Mouse (Mus musculus) heart, embryonic 16.5 days (tissue): ENCODE data around the gene Mfsd5. TPM values are rescaled to one million over a fixed set of nuclear protein-coding genes. Genes with fewer than 3 reads are reported as not detected.

Experiments used
- ATAC-seq: fragments of 200-750 bp; cut with Nextera tagmentation; replicated peaks from 2 replicates; pipeline ENCODE4 v1.8.0; 2017; ENCODE audit warnings: moderate number of reproducible peaks; ENCODE audit not compliant: insufficient read depth, low FRiP score; ENCODE audit errors: extremely low read depth
- H3K27ac ChIP-seq: fragments of 300-500 bp; sonication (generic); 2 replicates; pipeline ENCODE4 v1.5.1; 2014; ENCODE audit warnings: mild to moderate bottlenecking, low read length, control low read depth, moderate library complexity
- H3K27me3 ChIP-seq: fragments of 300-500 bp; sonication (generic); 2 replicates; pipeline ENCODE4 v1.6.1; 2014; ENCODE audit warnings: low read length, mixed read lengths; ENCODE audit not compliant: control insufficient read depth, insufficient read depth
- H3K36me3 ChIP-seq: fragments of 300-500 bp; sonication (generic); 2 replicates; pipeline ENCODE4 v1.6.1; 2014; ENCODE audit not compliant: control insufficient read depth, insufficient read depth
- H3K4me1 ChIP-seq: fragments of 300-500 bp; sonication (generic); 2 replicates; pipeline ENCODE4 v1.6.1; 2014; ENCODE audit warnings: low read length, mixed read lengths; ENCODE audit not compliant: control insufficient read depth, insufficient read depth
- H3K4me2 ChIP-seq: fragments of 300-500 bp; sonication (generic); 2 replicates; pipeline ENCODE4 v1.6.1; 2014; ENCODE audit warnings: low read depth, mild to moderate bottlenecking, control low read depth, low read length
- H3K4me3 ChIP-seq: fragments of 300-500 bp; sonication (generic); 2 replicates; pipeline ENCODE4 v1.5.1; 2014; ENCODE audit warnings: mild to moderate bottlenecking, control low read depth, low read length
- H3K9ac ChIP-seq: fragments of 300-500 bp; sonication (generic); 2 replicates; pipeline ENCODE4 v1.6.1; 2014; ENCODE audit warnings: low read length, control low read depth
- H3K9me3 ChIP-seq: fragments of 300-500 bp; sonication (generic); replicated peaks from 2 replicates; pipeline ENCODE4 v1.6.1; 2016; ENCODE audit warnings: low read length; ENCODE audit not compliant: control insufficient read depth
- WGBS: fragments of 180-500 bp; shearing (Covaris S2); extraction: QIAGEN DNeasy Blood & Tissue Kit; methylation state at CpG from one replicate; pipeline ENCODE4 v1.1.7; 2014; 5-methylcytosine and 5-hydroxymethylcytosine counted together
- polyA plus RNA-seq: library from polyadenylated mRNA; unstranded; fragments of >200 nt; fragmentation: Nextera tagmentation; extraction: Ambion mirVana; gene quantifications from 2 replicates; pipeline ENCODE4 v1.2.1, GENCODE M21; 2015

The Mfsd5 gene
- 43.8 and 49.4 TPM in 2 replicates for polyA plus RNA-seq

DNA sequence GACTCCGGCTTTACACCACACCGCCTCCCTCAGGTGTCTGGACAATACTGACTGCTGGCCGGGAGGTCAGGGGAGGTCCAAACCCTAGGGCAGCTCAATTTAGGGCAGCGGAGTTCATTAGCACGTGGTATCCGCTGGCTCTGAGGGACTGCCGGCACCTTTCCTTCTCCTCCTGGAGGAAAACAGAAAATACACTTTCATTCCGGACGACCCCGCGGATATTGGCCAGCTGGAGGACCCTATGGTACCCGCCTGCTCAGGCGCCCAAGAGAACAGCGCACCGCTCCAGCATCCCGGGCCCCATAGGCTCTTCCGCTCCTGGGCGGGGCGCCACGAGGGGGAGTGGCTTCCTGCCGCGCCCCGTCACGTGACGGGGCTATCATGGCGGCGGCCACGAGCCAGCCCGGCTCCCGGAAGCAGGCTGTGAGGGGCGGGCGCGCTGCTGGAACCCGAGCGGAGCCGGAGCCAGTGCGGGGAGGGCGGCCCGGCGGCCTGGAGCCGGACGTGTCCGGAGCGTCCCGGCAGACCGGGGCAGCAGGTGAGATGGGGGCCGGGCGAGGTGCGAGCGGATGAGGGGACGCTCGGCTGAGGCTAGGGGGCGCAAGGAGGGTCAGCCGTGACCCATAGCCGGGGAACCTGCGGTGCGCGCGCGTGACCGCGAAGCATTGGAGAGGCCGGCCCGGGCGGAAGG, at the start of gene Mfsd5:
Mfsd5 (plus strand) TSS at position 363 of the 691 bp plus-strand sequence.
- peak within 1 kb of the TSS; percentile 90 for H3K27ac ChIP-seq
- peak; percentile 94 for ATAC-seq
- H3K4me2 ChIP-seq: peak within 1 kb of the TSS; percentile 83
- under 1% methylated on average over 65 of the region's 65 CpGs for WGBS
- peak within 1 kb of the TSS; percentile 95 for H3K4me3 ChIP-seq
- H3K36me3 ChIP-seq: peaks cover 8% of the 10 kb centered on the region
- H3K4me1 ChIP-seq: peaks cover 13% of the 10 kb centered on the region
- H3K9me3 ChIP-seq: no peaks in the 10 kb centered on the region
- H3K9ac ChIP-seq: peak within 1 kb of the TSS; percentile 94
- no peaks in the 10 kb centered on the region for H3K27me3 ChIP-seq

DNA sequence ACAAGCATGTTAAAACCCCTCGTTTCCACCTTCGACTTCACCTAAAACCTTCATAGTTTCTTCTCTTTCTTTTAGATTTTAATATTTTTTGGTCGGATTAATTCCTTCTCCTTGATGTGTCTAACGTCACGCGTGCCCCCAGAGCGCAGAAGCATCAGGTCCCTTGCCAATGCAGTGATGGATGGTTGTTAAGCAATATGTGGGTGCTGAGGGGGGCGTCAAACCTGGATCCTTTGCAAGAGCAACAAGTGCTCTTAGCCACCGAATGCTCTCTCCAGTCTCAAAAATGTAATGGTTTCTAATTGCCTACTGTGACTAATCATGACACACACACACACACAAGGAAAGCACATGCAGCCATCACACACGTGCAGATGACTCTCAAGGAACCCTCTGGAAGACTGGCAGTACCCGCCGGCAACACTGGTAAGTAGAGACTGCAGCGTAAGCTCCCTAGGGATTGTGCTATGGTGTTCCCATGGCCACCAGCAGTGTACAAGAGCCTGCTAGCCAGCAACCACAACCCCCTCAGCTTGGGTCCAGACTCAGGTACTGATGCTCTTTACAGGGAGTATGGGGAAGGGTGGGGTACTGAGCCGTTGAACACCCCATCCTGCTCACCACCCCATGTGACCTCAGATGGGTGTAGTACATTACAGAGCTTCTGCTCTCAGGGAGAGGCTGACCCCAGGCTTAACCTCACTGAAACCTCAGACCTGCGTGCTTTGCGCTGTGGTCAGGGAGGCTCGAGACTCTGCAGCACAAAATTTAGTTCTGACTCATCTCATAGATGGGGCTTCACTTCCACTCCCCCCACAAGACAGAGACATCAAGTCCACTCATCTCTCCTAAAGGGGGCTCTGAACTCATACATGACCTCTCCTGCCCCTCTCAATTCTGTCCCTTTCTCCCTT, 48.6 kb upstream of the Mfsd5 start:
- Histone ChIP-seq H3K27ac (no peak overlapping the region), H3K9me3 (no peaks in the 10 kb centered on the region), H3K4me1 (peaks cover 7% of the 10 kb centered on the region), H3K9ac (no peak overlapping the region), H3K4me3 (no peak overlapping the region), H3K4me2 (no peak overlapping the region), H3K27me3 (no peaks in the 10 kb centered on the region), H3K36me3 (no peaks in the 10 kb centered on the region)
- no peak for ATAC-seq
- 75% methylated on average over 17 of the region's 17 CpGs for WGBS

DNA sequence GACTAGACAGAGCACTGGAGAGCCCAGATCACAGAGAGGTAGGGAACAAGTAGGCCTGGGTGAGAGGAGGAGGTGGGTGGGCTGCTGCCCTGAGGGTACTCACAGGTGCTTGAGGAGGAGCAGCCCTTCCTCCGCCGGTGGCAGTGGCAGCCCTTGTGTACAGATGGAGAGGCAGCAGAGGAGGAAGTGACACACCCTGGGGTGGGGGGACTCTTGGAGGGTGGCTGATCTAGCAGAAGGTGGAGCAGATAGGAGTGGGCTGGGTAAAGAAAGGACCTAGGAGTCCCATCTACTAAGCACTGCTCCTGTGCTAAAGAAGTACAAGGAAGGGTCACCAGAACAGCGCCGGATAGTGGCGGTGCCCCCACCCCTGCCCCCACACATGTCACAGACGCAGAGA, 47.5 kb upstream of the Mfsd5 start, which contains the start of gene Itgb7:
Itgb7 (minus strand) TSS at position 197 of the 400 bp plus-strand sequence.
- H3K27me3 ChIP-seq: no peaks in the 10 kb centered on the region
- H3K36me3 ChIP-seq: no peaks in the 10 kb centered on the region
- H3K9ac ChIP-seq: no peak within 1 kb of the TSS
- WGBS: 30% methylated on average over 6 of the region's 6 CpGs
- H3K9me3 ChIP-seq: no peaks in the 10 kb centered on the region
- no peak within 1 kb of the TSS for H3K27ac ChIP-seq
- H3K4me3 ChIP-seq: no peak within 1 kb of the TSS
- no peak within 1 kb of the TSS for H3K4me2 ChIP-seq
- ATAC-seq: no peak
- peaks cover 8% of the 10 kb centered on the region for H3K4me1 ChIP-seq

DNA sequence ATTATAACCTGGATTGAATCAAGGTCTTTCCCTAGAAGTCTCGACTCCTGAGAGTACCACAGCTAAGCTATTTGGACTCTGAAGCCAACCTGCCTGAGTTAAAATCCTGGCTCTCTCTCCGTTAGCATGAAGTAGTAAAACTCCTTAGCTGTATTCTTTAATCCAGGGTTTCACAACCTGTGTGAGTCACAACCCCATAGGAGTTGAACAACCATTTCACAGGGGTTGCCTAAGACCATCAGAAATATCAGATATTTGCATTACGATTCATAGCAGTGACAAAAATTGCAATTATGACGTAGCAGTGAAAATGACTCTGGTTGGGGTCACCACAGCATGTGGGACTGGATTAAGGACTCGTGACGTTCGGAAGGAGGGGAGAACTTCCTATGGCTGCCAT, 46.5 kb upstream of the Mfsd5 start:
- H3K27ac ChIP-seq: no peak overlapping the region
- peaks cover 8% of the 10 kb centered on the region for H3K4me1 ChIP-seq
- no peaks in the 10 kb centered on the region for H3K27me3 ChIP-seq
- WGBS: 81% methylated on average over 7 of the region's 7 CpGs
- no peaks in the 10 kb centered on the region for H3K36me3 ChIP-seq
- no peak overlapping the region for H3K4me2 ChIP-seq
- ATAC-seq: no peak
- H3K9ac ChIP-seq: no peak overlapping the region
- no peak overlapping the region for H3K4me3 ChIP-seq
- H3K9me3 ChIP-seq: no peaks in the 10 kb centered on the region

DNA sequence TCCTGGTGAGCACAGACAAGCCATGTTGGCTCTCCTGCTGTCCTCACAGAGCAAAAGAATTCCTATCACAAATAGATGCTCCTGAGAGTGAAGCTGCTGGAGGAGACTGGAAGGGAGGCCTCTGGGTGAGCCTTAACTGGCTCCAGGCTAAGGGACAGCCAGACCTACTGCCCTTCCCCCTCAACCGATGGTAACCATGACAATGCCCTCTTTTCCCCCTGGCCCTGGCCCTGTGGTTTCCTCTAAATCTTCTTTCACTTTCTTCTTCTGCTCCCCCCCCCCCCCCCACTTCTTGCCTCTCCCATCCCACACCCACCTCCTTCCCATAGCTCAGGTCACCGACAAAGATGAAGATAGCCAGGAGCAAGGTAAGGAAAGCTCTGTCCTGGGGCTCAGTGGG, 45.4 kb upstream of the Mfsd5 start:
- Histone ChIP-seq H3K4me1 (peaks cover 8% of the 10 kb centered on the region), H3K4me2 (no peak overlapping the region), H3K27ac (no peak overlapping the region), H3K9ac (no peak overlapping the region), H3K36me3 (no peaks in the 10 kb centered on the region), H3K4me3 (no peak overlapping the region), H3K27me3 (no peaks in the 10 kb centered on the region), H3K9me3 (no peaks in the 10 kb centered on the region)
- no peak for ATAC-seq
- whole genome bisulfite sequencing: 21% methylated on average over 2 of the region's 2 CpGs

DNA sequence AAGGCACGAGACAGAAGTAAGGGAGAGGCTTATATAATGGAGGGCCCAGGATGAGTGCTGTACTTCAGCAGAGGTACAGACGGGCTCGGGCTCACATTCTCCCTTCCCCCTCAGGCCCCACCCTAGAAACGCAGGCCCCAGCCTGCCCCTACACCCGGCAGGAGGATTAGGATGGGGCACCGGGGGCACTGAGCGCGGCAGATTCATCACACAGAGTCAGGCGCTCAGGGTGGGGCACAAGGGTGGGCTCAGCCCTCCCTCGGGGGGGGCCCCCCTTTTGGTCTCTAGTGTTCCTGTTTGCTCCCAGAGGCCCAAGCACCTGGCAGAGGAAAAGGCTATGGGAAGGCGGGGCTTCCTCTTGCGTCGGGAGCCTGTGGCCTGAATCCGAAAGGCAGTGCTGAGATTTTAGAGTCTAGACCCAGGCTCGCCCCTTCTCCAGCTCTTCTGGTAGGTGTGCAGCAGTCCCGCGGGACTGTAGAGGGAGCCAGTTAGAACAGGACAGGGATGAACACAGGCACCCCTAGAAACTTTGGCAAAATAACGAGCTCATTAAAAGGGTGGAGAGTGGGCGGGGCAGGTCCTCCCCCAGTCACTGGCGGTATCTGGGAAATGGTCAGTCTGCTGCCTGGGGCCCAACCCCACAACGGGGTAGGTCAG, 43.8 kb upstream of the Mfsd5 start:
- no peak overlapping the region for H3K27ac ChIP-seq
- no peaks in the 10 kb centered on the region for H3K36me3 ChIP-seq
- 27% methylated on average over 21 of the region's 21 CpGs for WGBS
- peak overlapping the region; percentile 43 for H3K4me2 ChIP-seq
- H3K4me3 ChIP-seq: no peak overlapping the region
- peak overlapping the region; percentile 33 for H3K9ac ChIP-seq
- no peaks in the 10 kb centered on the region for H3K9me3 ChIP-seq
- no peaks in the 10 kb centered on the region for H3K27me3 ChIP-seq
- ATAC-seq: peak; percentile 25; the same call in 1 of the 2 replicates
- H3K4me1 ChIP-seq: peaks cover 8% of the 10 kb centered on the region

DNA sequence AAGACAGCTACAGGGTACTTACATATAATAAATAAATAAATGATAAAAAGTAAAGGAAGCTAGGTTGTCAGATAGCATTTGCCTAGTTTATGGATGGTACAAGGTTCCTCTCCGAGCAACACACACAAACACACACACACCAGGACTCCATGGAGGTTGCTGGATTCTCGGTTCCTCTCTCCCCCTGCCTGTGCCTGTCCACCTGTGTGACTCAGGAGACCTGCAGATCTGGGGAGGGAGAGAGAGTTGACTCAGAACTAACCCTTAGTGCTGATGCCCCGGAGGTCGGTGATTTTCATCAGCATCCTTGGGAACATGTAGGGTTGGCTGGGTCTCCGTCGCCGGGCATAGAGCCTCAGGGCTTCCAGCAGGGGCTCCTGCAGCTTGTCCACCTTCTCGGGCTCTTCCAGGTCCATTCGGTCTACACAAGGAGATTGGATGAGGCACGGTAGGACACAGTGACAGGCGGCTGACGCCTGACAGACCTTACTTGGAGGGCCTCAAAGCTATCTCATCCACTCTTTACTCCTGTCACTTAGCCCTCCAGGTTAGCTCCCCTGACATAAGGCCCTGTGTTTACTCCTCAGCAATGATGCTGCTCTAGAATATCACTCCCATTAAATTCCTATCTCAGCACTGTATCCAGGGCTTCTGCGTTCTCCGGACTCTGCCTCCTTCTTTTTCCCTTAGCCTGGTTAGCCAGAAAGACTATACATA, 40.6 kb upstream of the Mfsd5 start:
- H3K4me2 ChIP-seq: no peak overlapping the region
- H3K4me1 ChIP-seq: peaks cover 14% of the 10 kb centered on the region
- H3K9me3 ChIP-seq: no peaks in the 10 kb centered on the region
- H3K27ac ChIP-seq: no peak overlapping the region
- H3K36me3 ChIP-seq: no peaks in the 10 kb centered on the region
- WGBS: 77% methylated on average over 14 of the region's 14 CpGs
- peaks cover 8% of the 10 kb centered on the region; the same call in 1 of the 2 replicates for H3K27me3 ChIP-seq
- no peak for ATAC-seq
- no peak overlapping the region for H3K9ac ChIP-seq
- no peak overlapping the region for H3K4me3 ChIP-seq

DNA sequence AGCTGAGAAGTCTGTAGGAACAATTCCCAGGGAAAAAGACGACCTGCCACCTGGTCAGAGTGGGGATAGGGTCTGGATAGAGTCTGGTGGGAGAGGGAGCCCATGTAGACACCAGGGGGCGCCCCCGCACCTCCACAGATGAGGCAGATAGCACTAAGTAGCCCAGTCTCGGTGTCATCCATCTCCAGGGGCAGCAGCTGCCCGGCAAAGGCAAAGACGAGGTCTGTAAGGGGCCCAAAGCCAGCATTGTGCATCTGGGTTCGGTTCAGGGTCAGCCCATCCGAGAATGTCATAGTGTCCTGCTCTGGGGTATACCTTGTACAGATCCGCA, 40.0 kb upstream of the Mfsd5 start:
- no peak overlapping the region for H3K9ac ChIP-seq
- H3K4me2 ChIP-seq: no peak overlapping the region
- peak; percentile 56; the same call in 1 of the 2 replicates for ATAC-seq
- no peaks in the 10 kb centered on the region for H3K9me3 ChIP-seq
- 15% methylated on average over 9 of the region's 9 CpGs for WGBS
- no peak overlapping the region for H3K4me3 ChIP-seq
- H3K4me1 ChIP-seq: peaks cover 15% of the 10 kb centered on the region
- H3K27ac ChIP-seq: no peak overlapping the region
- H3K36me3 ChIP-seq: no peaks in the 10 kb centered on the region
- peaks cover 8% of the 10 kb centered on the region; the same call in 1 of the 2 replicates for H3K27me3 ChIP-seq
